Mouse (Mus musculus) bone marrow, adult 2 months (tissue): ENCODE measurements around the gene Dclk1. TPM values are rescaled to one million over a fixed set of nuclear protein-coding genes. Genes with fewer than 3 reads are reported as not detected.

Source experiments
- H3K27ac ChIP-seq: fragments of 200-500 bp; 2 replicates; pipeline ENCODE4 v1.5.1; 2012; ENCODE audit warnings: low read depth, mild to moderate bottlenecking, control low read depth, inconsistent platforms, low read length; ENCODE audit not compliant: control insufficient read depth, poor library complexity, insufficient read depth
- H3K4me1 ChIP-seq: fragments of 200-500 bp; 2 replicates; pipeline ENCODE4 v1.6.1; 2011; ENCODE audit warnings: low read length; ENCODE audit not compliant: control insufficient read depth, insufficient read depth
- H3K4me3 ChIP-seq: fragments of 200-500 bp; replicated peaks from 2 replicates; pipeline ENCODE3; 2011; ENCODE audit warnings: mild to moderate bottlenecking, low read depth, low read length, control low read depth; ENCODE audit not compliant: control insufficient read depth
- CTCF ChIP-seq: fragments of 200-500 bp; IDR thresholded peaks from 2 replicates; pipeline ENCODE4 v1.5.1; 2011; ENCODE audit warnings: low read length, control low read depth; ENCODE audit not compliant: control insufficient read depth, insufficient read depth
- POLR2A ChIP-seq: fragments of 200-500 bp; IDR thresholded peaks from 2 replicates; pipeline ENCODE4 v1.6.1; 2011; ENCODE audit warnings: low read depth, mild to moderate bottlenecking, control low read depth, low read length, borderline replicate concordance; ENCODE audit not compliant: control insufficient read depth
- WGBS: fragments of 180-500 bp; shearing (Covaris S2); methylation state at CpG from one replicate; pipeline ENCODE4 v1.1.7; 2018; 5-methylcytosine and 5-hydroxymethylcytosine counted together
- polyA plus RNA-seq: library from polyadenylated mRNA; stranded (reverse); fragments of >200 nt; gene quantifications from 2 replicates; pipeline ENCODE4 v1.2.4, GENCODE M21; 2011; ENCODE audit warnings: low replicate concordance; ENCODE audit not compliant: missing spikeins, insufficient read depth, insufficient read length

Gene Dclk1
- polyA plus RNA-seq, 1 experiment = 4.4 TPM

- H3K4me3 ChIP-seq = no peak overlapping the region
These were observed 131.5 kb downstream of the Dclk1 start for GRCm38 (mm10) chr3:55373689-55374088.

GRCm38 (mm10) chr3:55378591-55378990, 136.4 kb downstream of the Dclk1 start:
- TF ChIP-seq CTCF (no peak), POLR2A (no peak)
- H3K4me1 ChIP-seq = no peaks in the 10 kb centered on the region
- 79% methylated on average over 6 of the region's 6 CpGs for WGBS
- no peak overlapping the region for H3K4me3 ChIP-seq
- H3K27ac ChIP-seq = no peak overlapping the region

More at GRCm38 (mm10) chr3:55373689-55374088, 131.5 kb downstream of the Dclk1 start:
- WGBS = 4% methylated on average over 11 of the region's 11 CpGs
- no peaks in the 10 kb centered on the region for H3K4me1 ChIP-seq
- no peak for TF ChIP-seq CTCF
- no peak for TF ChIP-seq POLR2A
- no peak overlapping the region for H3K27ac ChIP-seq

GRCm38 (mm10) chr3:55380471-55380870, 138.3 kb downstream of the Dclk1 start:
- no peak overlapping the region for H3K4me3 ChIP-seq
- 67% methylated on average over 9 of the region's 9 CpGs for WGBS
- TF ChIP-seq POLR2A (no peak), CTCF (no peak)
- no peak overlapping the region for H3K27ac ChIP-seq
- H3K4me1 ChIP-seq = no peaks in the 10 kb centered on the region

- H3K4me1 ChIP-seq = no peaks in the 10 kb centered on the region
- TF ChIP-seq POLR2A = no peak
- no peak for TF ChIP-seq CTCF
- WGBS = 54% methylated on average over 3 of the region's 3 CpGs
- H3K27ac ChIP-seq = no peak overlapping the region
- no peak overlapping the region for H3K4me3 ChIP-seq
These were observed 150.4 kb downstream of the Dclk1 start for GRCm38 (mm10) chr3:55392605-55393004.

- TF ChIP-seq POLR2A (no peak), CTCF (no peak)
- Histone ChIP-seq H3K4me3 (no peak overlapping the region), H3K4me1 (no peaks in the 10 kb centered on the region), H3K27ac (no peak overlapping the region)
- 64% methylated on average over 3 of the region's 3 CpGs for WGBS
These were observed 151.4 kb downstream of the Dclk1 start for GRCm38 (mm10) chr3:55393549-55393948.

GRCm38 (mm10) chr3:55396792-55397191, 154.6 kb downstream of the Dclk1 start:
- 85% methylated on average over 2 of the region's 2 CpGs for WGBS
- TF ChIP-seq POLR2A (no peak), CTCF (no peak)
- H3K27ac ChIP-seq = no peak overlapping the region
- no peaks in the 10 kb centered on the region for H3K4me1 ChIP-seq
- no peak overlapping the region for H3K4me3 ChIP-seq

GRCm38 (mm10) chr3:55397752-55398693, 155.9 kb downstream of the Dclk1 start:
- Histone ChIP-seq H3K4me3 (no peak overlapping the region), H3K4me1 (no peaks in the 10 kb centered on the region), H3K27ac (no peak overlapping the region)
- TF ChIP-seq CTCF = no peak
- no peak for TF ChIP-seq POLR2A
- WGBS = 84% methylated on average over 6 of the region's 6 CpGs

- 61% methylated on average over 1 of the region's 1 CpGs for WGBS
- H3K4me3 ChIP-seq = no peak overlapping the region
- TF ChIP-seq POLR2A (no peak), CTCF (no peak)
- no peak overlapping the region for H3K27ac ChIP-seq
- H3K4me1 ChIP-seq = no peaks in the 10 kb centered on the region
These were observed 159.1 kb downstream of the Dclk1 start for GRCm38 (mm10) chr3:55401236-55401635.
